Mouse (Mus musculus): ENCODE measurements at regions not wholly inside any gene's neighbourhood (a gene's known extent, or its start where the extent isn't known, plus 50 kb on each side); places are given as distances from the start of the nearest gene placed in this dataset.

- no peak overlapping the region for H3K27ac ChIP-seq (ENCODE audit: insufficient read depth, low read depth, low read length)
- WGBS = 52% methylated on average over 3 of the region's 3 CpGs
Measured at GRCm38 (mm10) chr10:100685748-100686147, 95.5 kb downstream of the 1700017N19Rik start.

GRCm38 (mm10) chr10:100695944-100696343 lies 105.7 kb downstream of the 1700017N19Rik start:
- 61% methylated on average over 2 of the region's 2 CpGs for WGBS
- no peak for DNase-seq
- H3K36me3 ChIP-seq (ENCODE audit: control insufficient read depth, insufficient read depth, low read length) = no peaks in the 10 kb centered on the region

More at GRCm38 (mm10) chr10:100685748-100686147, 95.5 kb downstream of the 1700017N19Rik start:
- TF ChIP-seq POLR2A (IDR thresholded peaks at IDR 0.05; ENCODE audit: low read depth, low read length) (no peak), CTCF (conservative IDR thresholded peaks at IDR 0.05; ENCODE audit: insufficient read depth, insufficient read length, low read depth, low read length) (no peak)
- H3K4me1 ChIP-seq (ENCODE audit: control insufficient read depth, insufficient read depth, low read length) = no peaks in the 10 kb centered on the region
- H3K4me3 ChIP-seq (ENCODE audit: insufficient read depth, low read depth, low read length) = no peak overlapping the region
- no peak for DNase-seq
- H3K27me3 ChIP-seq (replicated peaks; ENCODE audit: control insufficient read depth, insufficient read depth, low read length) = no peaks in the 10 kb centered on the region
- no peaks in the 10 kb centered on the region for H3K36me3 ChIP-seq (ENCODE audit: control insufficient read depth, insufficient read depth, low read length)

GRCm38 (mm10) chr10:100699206-100699605 lies 108.9 kb downstream of the 1700017N19Rik start:
- WGBS = 69% methylated on average over 4 of the region's 4 CpGs
- TF ChIP-seq POLR2A (IDR thresholded peaks at IDR 0.05; ENCODE audit: low read depth, low read length) (no peak), CTCF (conservative IDR thresholded peaks at IDR 0.05; ENCODE audit: insufficient read depth, insufficient read length, low read depth, low read length) (no peak)

More at GRCm38 (mm10) chr10:100695944-100696343, 105.7 kb downstream of the 1700017N19Rik start:
- H3K27ac ChIP-seq (ENCODE audit: insufficient read depth, low read depth, low read length) = no peak overlapping the region
- TF ChIP-seq POLR2A (IDR thresholded peaks at IDR 0.05; ENCODE audit: low read depth, low read length) = no peak
- TF ChIP-seq CTCF (conservative IDR thresholded peaks at IDR 0.05; ENCODE audit: insufficient read depth, insufficient read length, low read depth, low read length) = no peak
- no peaks in the 10 kb centered on the region for H3K27me3 ChIP-seq (replicated peaks; ENCODE audit: control insufficient read depth, insufficient read depth, low read length)
- no peaks in the 10 kb centered on the region for H3K4me1 ChIP-seq (ENCODE audit: control insufficient read depth, insufficient read depth, low read length)
- H3K4me3 ChIP-seq (ENCODE audit: insufficient read depth, low read depth, low read length) = no peak overlapping the region

GRCm38 (mm10) chr10:100700281-100701205 lies 110.3 kb downstream of the 1700017N19Rik start:
- 75% methylated on average over 10 of the region's 10 CpGs for WGBS

More at GRCm38 (mm10) chr10:100699206-100699605, 108.9 kb downstream of the 1700017N19Rik start:
- no peak for DNase-seq
- no peaks in the 10 kb centered on the region for H3K27me3 ChIP-seq (replicated peaks; ENCODE audit: control insufficient read depth, insufficient read depth, low read length)
- H3K4me3 ChIP-seq (ENCODE audit: insufficient read depth, low read depth, low read length) = no peak overlapping the region
- H3K36me3 ChIP-seq (ENCODE audit: control insufficient read depth, insufficient read depth, low read length) = no peaks in the 10 kb centered on the region
- no peaks in the 10 kb centered on the region for H3K4me1 ChIP-seq (ENCODE audit: control insufficient read depth, insufficient read depth, low read length)
- H3K27ac ChIP-seq (ENCODE audit: insufficient read depth, low read depth, low read length) = no peak overlapping the region

GRCm38 (mm10) chr10:100701938-100702337 lies 111.7 kb downstream of the 1700017N19Rik start:
- Histone ChIP-seq H3K36me3 (ENCODE audit: control insufficient read depth, insufficient read depth, low read length) (no peaks in the 10 kb centered on the region), H3K4me3 (ENCODE audit: insufficient read depth, low read depth, low read length) (no peak overlapping the region), H3K4me1 (ENCODE audit: control insufficient read depth, insufficient read depth, low read length) (no peaks in the 10 kb centered on the region), H3K27ac (ENCODE audit: insufficient read depth, low read depth, low read length) (no peak overlapping the region), H3K27me3 (replicated peaks; ENCODE audit: control insufficient read depth, insufficient read depth, low read length) (no peaks in the 10 kb centered on the region)
- DNase-seq = no peak
- 85% methylated on average over 6 of the region's 6 CpGs for WGBS
- TF ChIP-seq CTCF (conservative IDR thresholded peaks at IDR 0.05; ENCODE audit: insufficient read depth, insufficient read length, low read depth, low read length) (no peak), POLR2A (IDR thresholded peaks at IDR 0.05; ENCODE audit: low read depth, low read length) (no peak)

More at GRCm38 (mm10) chr10:100700281-100701205, 110.3 kb downstream of the 1700017N19Rik start:
- H3K4me1 ChIP-seq (ENCODE audit: control insufficient read depth, insufficient read depth, low read length) = no peaks in the 10 kb centered on the region
- no peaks in the 10 kb centered on the region for H3K36me3 ChIP-seq (ENCODE audit: control insufficient read depth, insufficient read depth, low read length)
- no peak for DNase-seq
- H3K4me3 ChIP-seq (ENCODE audit: insufficient read depth, low read depth, low read length) = no peak overlapping the region
- no peaks in the 10 kb centered on the region for H3K27me3 ChIP-seq (replicated peaks; ENCODE audit: control insufficient read depth, insufficient read depth, low read length)
- TF ChIP-seq POLR2A (IDR thresholded peaks at IDR 0.05; ENCODE audit: low read depth, low read length) (no peak), CTCF (conservative IDR thresholded peaks at IDR 0.05; ENCODE audit: insufficient read depth, insufficient read length, low read depth, low read length) (no peak)
- no peak overlapping the region for H3K27ac ChIP-seq (ENCODE audit: insufficient read depth, low read depth, low read length)

GRCm38 (mm10) chr10:100716084-100716667 lies 125.9 kb downstream of the 1700017N19Rik start:
- H3K27me3 ChIP-seq (replicated peaks; ENCODE audit: control insufficient read depth, insufficient read depth, low read length) = no peaks in the 10 kb centered on the region
- WGBS = 88% methylated on average over 7 of the region's 7 CpGs

GRCm38 (mm10) chr10:100718574-100718973 lies 128.3 kb downstream of the 1700017N19Rik start:
- Histone ChIP-seq H3K36me3 (ENCODE audit: control insufficient read depth, insufficient read depth, low read length) (no peaks in the 10 kb centered on the region), H3K27ac (ENCODE audit: insufficient read depth, low read depth, low read length) (no peak overlapping the region), H3K4me3 (ENCODE audit: insufficient read depth, low read depth, low read length) (no peak overlapping the region), H3K4me1 (ENCODE audit: control insufficient read depth, insufficient read depth, low read length) (no peaks in the 10 kb centered on the region), H3K27me3 (replicated peaks; ENCODE audit: control insufficient read depth, insufficient read depth, low read length) (no peaks in the 10 kb centered on the region)
- TF ChIP-seq CTCF (conservative IDR thresholded peaks at IDR 0.05; ENCODE audit: insufficient read depth, insufficient read length, low read depth, low read length) (no peak), POLR2A (IDR thresholded peaks at IDR 0.05; ENCODE audit: low read depth, low read length) (no peak)
- DNase-seq = no peak
- 34% methylated on average over 3 of the region's 3 CpGs for WGBS

More at GRCm38 (mm10) chr10:100716084-100716667, 125.9 kb downstream of the 1700017N19Rik start:
- H3K27ac ChIP-seq (ENCODE audit: insufficient read depth, low read depth, low read length) = no peak overlapping the region
- H3K36me3 ChIP-seq (ENCODE audit: control insufficient read depth, insufficient read depth, low read length) = no peaks in the 10 kb centered on the region
- DNase-seq = no peak
- no peak for TF ChIP-seq POLR2A (IDR thresholded peaks at IDR 0.05; ENCODE audit: low read depth, low read length)
- no peak for TF ChIP-seq CTCF (conservative IDR thresholded peaks at IDR 0.05; ENCODE audit: insufficient read depth, insufficient read length, low read depth, low read length)
- H3K4me1 ChIP-seq (ENCODE audit: control insufficient read depth, insufficient read depth, low read length) = no peaks in the 10 kb centered on the region
- H3K4me3 ChIP-seq (ENCODE audit: insufficient read depth, low read depth, low read length) = no peak overlapping the region

Data from kidney, adult 2 months (tissue).